Mouse (Mus musculus) stomach, embryonic 15.5 days (tissue): ENCODE measurements around the gene Smg1. TPM values are rescaled to one million over a fixed set of nuclear protein-coding genes. Genes with fewer than 3 reads are reported as not detected.

Experiments used
- ATAC-seq: fragments of 200-750 bp; cut with Nextera tagmentation; 2 replicates; pipeline ENCODE4 v1.8.0; 2017; ENCODE audit warnings: low read depth, moderate number of reproducible peaks, moderate TSS enrichment; ENCODE audit not compliant: insufficient read depth, low FRiP score
- H3K27ac ChIP-seq: fragments of 300-500 bp; sonication (generic); 2 replicates; pipeline ENCODE4 v1.5.1; 2015; ENCODE audit warnings: mild to moderate bottlenecking, inconsistent platforms
- H3K27me3 ChIP-seq: fragments of 300-500 bp; sonication (generic); replicated peaks from 2 replicates; pipeline ENCODE4 v1.6.1; 2015; ENCODE audit warnings: inconsistent platforms
- H3K36me3 ChIP-seq: fragments of 300-500 bp; sonication (generic); 2 replicates; pipeline ENCODE4 v1.6.1; 2015; ENCODE audit warnings: inconsistent platforms
- H3K4me1 ChIP-seq: fragments of 300-500 bp; sonication (generic); 2 replicates; pipeline ENCODE4 v1.6.1; 2015; ENCODE audit warnings: inconsistent platforms
- H3K4me2 ChIP-seq: fragments of 300-500 bp; sonication (generic); 2 replicates; pipeline ENCODE4 v1.6.1; 2015; ENCODE audit warnings: mild to moderate bottlenecking, inconsistent platforms
- H3K4me3 ChIP-seq: fragments of 300-500 bp; sonication (generic); replicated peaks from 2 replicates; pipeline ENCODE4 v1.5.1; 2015; ENCODE audit warnings: inconsistent platforms
- H3K9ac ChIP-seq: fragments of 300-500 bp; sonication (generic); 2 replicates; pipeline ENCODE4 v1.6.1; 2015; ENCODE audit warnings: inconsistent platforms
- H3K9me3 ChIP-seq: fragments of 300-500 bp; sonication (generic); 2 replicates; pipeline ENCODE4 v1.6.1; 2016; ENCODE audit warnings: inconsistent platforms
- WGBS: fragments of 180-500 bp; shearing (Covaris S2); methylation state at CpG from one replicate; pipeline ENCODE4 v1.1.7; 2015; 5-methylcytosine and 5-hydroxymethylcytosine counted together
- polyA plus RNA-seq: library from polyadenylated mRNA; unstranded; fragments of >200 nt; fragmentation: Nextera tagmentation; extraction: Ambion mirVana; gene quantifications from 2 replicates; pipeline ENCODE4 v1.2.1, GENCODE M21; 2015

The Smg1 gene
- polyA plus RNA-seq, 1 experiment from 2014 or later: 22.0 TPM

- Histone ChIP-seq H3K4me1 (peaks cover 34% of the 10 kb centered on the region), H3K9me3 (no peaks in the 10 kb centered on the region), H3K36me3 (peaks cover 32% of the 10 kb centered on the region), H3K27me3 (no peaks in the 10 kb centered on the region), H3K9ac (peak within 1 kb of the TSS; percentile 98), H3K27ac (peak within 1 kb of the TSS; percentile 91), H3K4me3 (peak within 1 kb of the TSS; percentile 78), H3K4me2 (peak within 1 kb of the TSS; percentile 79)
- peak; percentile 76 for ATAC-seq
- under 1% methylated on average over 40 of the region's 40 CpGs for whole genome bisulfite sequencing
Observed at GRCm38 (mm10) chr7:118115877-118116568, 127.4 kb downstream of the Smg1 start, which contains the start of gene Rps15a. Rps15a (minus strand) TSS chr7:118116188.

- Histone ChIP-seq H3K9ac (peak overlapping the region; percentile 98), H3K27me3 (no peaks in the 10 kb centered on the region), H3K36me3 (peaks cover 31% of the 10 kb centered on the region), H3K9me3 (no peaks in the 10 kb centered on the region), H3K4me3 (peak overlapping the region; percentile 78), H3K27ac (peak overlapping the region; percentile 91), H3K4me1 (peaks cover 37% of the 10 kb centered on the region), H3K4me2 (peak overlapping the region; percentile 71)
- WGBS: under 1% methylated on average over 20 of the region's 20 CpGs
- ATAC-seq: peak; percentile 25; the same call in 1 of the 2 replicates
Observed at GRCm38 (mm10) chr7:118115533-118115876, 128.0 kb downstream of the Smg1 start.

GRCm38 (mm10) chr7:118113541-118114297 is 129.8 kb downstream of the Smg1 start:
- Histone ChIP-seq H3K27me3 (no peaks in the 10 kb centered on the region), H3K4me3 (peak overlapping the region; percentile 78), H3K9ac (0 out of 2 replicates have a peak overlapping the region, but pooled peaks have one; percentile 98), H3K27ac (no peak overlapping the region), H3K9me3 (no peaks in the 10 kb centered on the region), H3K4me2 (peak overlapping the region; percentile 71), H3K36me3 (peaks cover 28% of the 10 kb centered on the region), H3K4me1 (peaks cover 40% of the 10 kb centered on the region)
- ATAC-seq: no peak
- WGBS: 54% methylated on average over 5 of the region's 5 CpGs

DNA sequence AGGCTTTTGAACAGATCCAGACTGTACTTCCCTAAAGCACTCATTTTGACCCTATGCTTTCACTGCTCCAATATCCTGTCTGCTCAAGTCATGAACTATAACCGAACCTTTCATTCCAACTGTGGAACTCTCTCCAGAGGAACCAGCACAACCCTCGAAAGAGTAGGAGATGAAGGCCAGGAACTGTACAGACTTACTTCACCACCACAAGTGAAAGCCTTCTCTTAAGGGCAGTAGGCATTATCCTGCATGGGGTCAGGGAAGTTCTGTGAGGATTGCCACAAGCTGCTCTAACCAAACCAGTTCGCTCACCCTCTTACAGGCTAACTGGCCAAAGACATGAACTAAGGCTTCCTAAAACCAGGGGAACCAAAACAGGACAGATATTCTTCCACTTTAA is 132.3 kb downstream of the Smg1 start:
- Histone ChIP-seq H3K9me3 (no peaks in the 10 kb centered on the region), H3K9ac (no peak overlapping the region), H3K4me1 (peaks cover 40% of the 10 kb centered on the region), H3K27ac (no peak overlapping the region), H3K4me3 (no peak overlapping the region), H3K4me2 (peak overlapping the region; percentile 28), H3K27me3 (no peaks in the 10 kb centered on the region), H3K36me3 (peaks cover 50% of the 10 kb centered on the region)
- ATAC-seq: no peak
- WGBS: 71% methylated on average over 3 of the region's 3 CpGs

- no peak for ATAC-seq
- no peaks in the 10 kb centered on the region for H3K27me3 ChIP-seq
- peaks cover 21% of the 10 kb centered on the region; the same call in 1 of the 2 replicates for H3K4me1 ChIP-seq
- no peak overlapping the region for H3K4me2 ChIP-seq
- H3K9ac ChIP-seq: no peak overlapping the region
- H3K36me3 ChIP-seq: peaks cover 56% of the 10 kb centered on the region
- H3K9me3 ChIP-seq: no peaks in the 10 kb centered on the region
- H3K27ac ChIP-seq: no peak overlapping the region
- H3K4me3 ChIP-seq: no peak overlapping the region
- 80% methylated on average over 1 of the region's 1 CpGs for WGBS
Observed at GRCm38 (mm10) chr7:118107671-118108070, 135.8 kb downstream of the Smg1 start.

GRCm38 (mm10) chr7:118104458-118105052 is 138.9 kb downstream of the Smg1 start:
- 84% methylated on average over 5 of the region's 5 CpGs for WGBS
- Histone ChIP-seq H3K36me3 (peaks cover 44% of the 10 kb centered on the region), H3K4me3 (no peak overlapping the region), H3K4me1 (no peaks in the 10 kb centered on the region), H3K27ac (0 out of 2 replicates have a peak overlapping the region, but pooled peaks have one; percentile 0), H3K9me3 (no peaks in the 10 kb centered on the region), H3K27me3 (no peaks in the 10 kb centered on the region), H3K4me2 (no peak overlapping the region), H3K9ac (no peak overlapping the region)
- ATAC-seq: no peak

GRCm38 (mm10) chr7:118103462-118104379 is 139.7 kb downstream of the Smg1 start:
- H3K36me3 ChIP-seq: peaks cover 35% of the 10 kb centered on the region
- H3K9me3 ChIP-seq: no peaks in the 10 kb centered on the region
- H3K4me3 ChIP-seq: no peak overlapping the region
- no peaks in the 10 kb centered on the region for H3K4me1 ChIP-seq
- H3K9ac ChIP-seq: no peak overlapping the region
- H3K27me3 ChIP-seq: no peaks in the 10 kb centered on the region
- WGBS: 36% methylated on average over 5 of the region's 5 CpGs
- H3K4me2 ChIP-seq: no peak overlapping the region
- H3K27ac ChIP-seq: peak overlapping the region; percentile 16; the same call in 1 of the 2 replicates
- ATAC-seq: no peak

- peak; percentile 57 for ATAC-seq
- H3K4me1 ChIP-seq: no peaks in the 10 kb centered on the region
- no peak overlapping the region for H3K9ac ChIP-seq
- no peak overlapping the region for H3K4me2 ChIP-seq
- H3K36me3 ChIP-seq: peaks cover 27% of the 10 kb centered on the region
- 43% methylated on average over 4 of the region's 4 CpGs for WGBS
- H3K27ac ChIP-seq: peak overlapping the region; percentile 18; the same call in 1 of the 2 replicates
- no peaks in the 10 kb centered on the region for H3K27me3 ChIP-seq
- no peak overlapping the region for H3K4me3 ChIP-seq
- no peaks in the 10 kb centered on the region for H3K9me3 ChIP-seq
Observed at GRCm38 (mm10) chr7:118102678-118103461, 140.6 kb downstream of the Smg1 start.

GRCm38 (mm10) chr7:118102231-118102630 is 141.2 kb downstream of the Smg1 start:
- Histone ChIP-seq H3K27me3 (no peaks in the 10 kb centered on the region), H3K9me3 (no peaks in the 10 kb centered on the region), H3K9ac (no peak overlapping the region), H3K4me2 (no peak overlapping the region), H3K27ac (peak overlapping the region; percentile 18; the same call in 1 of the 2 replicates), H3K4me3 (no peak overlapping the region), H3K36me3 (peaks cover 21% of the 10 kb centered on the region), H3K4me1 (no peaks in the 10 kb centered on the region)
- ATAC-seq: no peak
- 37% methylated on average over 4 of the region's 4 CpGs for WGBS

DNA sequence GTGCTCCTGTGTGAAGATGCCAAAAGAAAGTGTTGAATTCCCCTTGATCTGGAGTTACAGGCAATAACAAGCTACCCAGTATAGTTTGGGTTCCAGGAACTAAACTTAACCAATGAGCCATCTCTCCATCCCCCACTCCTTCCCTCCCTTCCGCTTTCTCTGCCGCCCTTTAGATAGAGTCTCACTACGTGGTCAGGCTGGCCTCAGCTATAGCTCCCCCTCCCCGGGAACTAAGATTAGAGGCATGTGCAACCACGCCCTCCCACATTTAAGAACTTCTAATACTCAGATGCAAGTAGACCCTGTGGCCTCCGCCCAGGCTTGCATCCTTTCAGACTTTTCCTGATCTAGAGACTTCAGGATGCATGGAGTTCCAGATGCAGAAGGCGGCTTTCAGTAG is 145.9 kb downstream of the Smg1 start:
- WGBS: 59% methylated on average over 7 of the region's 7 CpGs
- Histone ChIP-seq H3K27me3 (no peaks in the 10 kb centered on the region), H3K9ac (no peak overlapping the region), H3K4me2 (no peak overlapping the region), H3K9me3 (no peaks in the 10 kb centered on the region), H3K36me3 (no peaks in the 10 kb centered on the region), H3K27ac (no peak overlapping the region), H3K4me3 (no peak overlapping the region), H3K4me1 (no peaks in the 10 kb centered on the region)
- no peak for ATAC-seq
